Mouse (Mus musculus) 3T3-L1 (cell line): ENCODE measurements at regions not wholly inside any gene's neighbourhood (a gene's known extent, or its start where the extent isn't known, plus 50 kb on each side); places are given as distances from the start of the nearest gene placed in this dataset.
A peak's percentile ranks its signal among the peaks of the same experiment; 100 is the strongest.

Experiments
- DNase-seq: peaks from one replicate; pipeline ENCODE4 v3.0.0-alpha.2; 2015; ENCODE audit warnings: low read depth, low spot score

GRCm38 (mm10) chr15:51256681-51257080 lies 2628.0 kb upstream of the Gm7489 start:
- no peak for DNase-seq

- DNase-seq, result no peak
Observed at GRCm38 (mm10) chr15:51264599-51265163, 2620.0 kb upstream of the Gm7489 start.

GRCm38 (mm10) chr15:51265971-51266370 lies 2618.7 kb upstream of the Gm7489 start:
- no peak for DNase-seq

- DNase-seq, result no peak
Observed at GRCm38 (mm10) chr15:51271632-51272312, 2612.9 kb upstream of the Gm7489 start.

GRCm38 (mm10) chr15:51285334-51285733 lies 2599.4 kb upstream of the Gm7489 start:
- DNase-seq, result no peak

GRCm38 (mm10) chr15:51286352-51286751 lies 2598.4 kb upstream of the Gm7489 start:
- DNase-seq, result no peak

- no peak for DNase-seq
Observed at GRCm38 (mm10) chr15:51288911-51289432, 2595.7 kb upstream of the Gm7489 start.

GRCm38 (mm10) chr15:51289916-51290315 lies 2594.8 kb upstream of the Gm7489 start:
- DNase-seq, result no peak

GRCm38 (mm10) chr15:51291183-51291582 lies 2593.5 kb upstream of the Gm7489 start:
- DNase-seq, result no peak

GRCm38 (mm10) chr15:51296841-51297240 lies 2587.9 kb upstream of the Gm7489 start:
- no peak for DNase-seq

- peak; percentile 48 for DNase-seq
Observed at GRCm38 (mm10) chr15:51318072-51318471, 2566.6 kb upstream of the Gm7489 start.

- peak; percentile 11 for DNase-seq
Observed at GRCm38 (mm10) chr15:51318760-51319159, 2565.9 kb upstream of the Gm7489 start.

- DNase-seq, result no peak
Observed at GRCm38 (mm10) chr15:51320366-51320894, 2564.3 kb upstream of the Gm7489 start.

- DNase-seq, result peak; percentile 4
Observed at GRCm38 (mm10) chr15:51323284-51323683, 2561.4 kb upstream of the Gm7489 start.

- DNase-seq, result no peak
Observed at GRCm38 (mm10) chr15:51324211-51324610, 2560.5 kb upstream of the Gm7489 start.

GRCm38 (mm10) chr15:51327702-51328101 lies 2557.0 kb upstream of the Gm7489 start:
- no peak for DNase-seq

GRCm38 (mm10) chr15:51336441-51336840 lies 2548.3 kb upstream of the Gm7489 start:
- no peak for DNase-seq

- no peak for DNase-seq
Observed at GRCm38 (mm10) chr15:51346301-51346700, 2538.4 kb upstream of the Gm7489 start.

- peak; percentile 63 for DNase-seq
Observed at GRCm38 (mm10) chr15:51363391-51363790, 2521.3 kb upstream of the Gm7489 start.

- no peak for DNase-seq
Observed at GRCm38 (mm10) chr15:51371162-51371561, 2513.5 kb upstream of the Gm7489 start.

GRCm38 (mm10) chr15:51390383-51390782 lies 2494.3 kb upstream of the Gm7489 start:
- no peak for DNase-seq

- no peak for DNase-seq
Observed at GRCm38 (mm10) chr15:51391352-51391751, 2493.4 kb upstream of the Gm7489 start.
